Mouse (Mus musculus): Measurements from ENCODE around the gene Zranb1.

DNA sequence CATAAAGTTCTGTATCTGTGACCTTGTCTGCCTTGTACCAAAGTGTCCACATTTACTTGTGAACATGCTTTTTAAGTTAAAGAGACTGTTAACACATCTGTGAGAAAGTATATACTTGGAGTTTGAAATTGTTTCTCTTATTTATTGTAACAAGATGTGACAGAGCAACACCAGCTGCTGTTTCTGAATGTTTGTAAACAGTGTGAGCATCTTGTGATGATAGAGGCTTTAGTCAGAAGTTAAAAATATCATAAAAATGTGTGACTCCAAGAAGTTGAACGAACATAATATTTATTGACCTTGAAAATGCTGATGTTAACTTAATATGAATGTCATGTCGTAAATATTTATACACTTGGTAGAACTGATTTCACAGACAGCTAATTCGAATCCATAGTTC lies 19.7 kb downstream of the Zranb1 start:
- TF ChIP-seq POLR2A (IDR thresholded peaks at IDR 0.05; ENCODE audit: low read depth, low read length) (no peak), CTCF (IDR thresholded peaks at IDR 0.05; ENCODE audit: extremely low read depth, insufficient read length, insufficient replicate concordance, low read depth, low read length) (no peak)

Data from small intestine, adult 2 months (tissue).